Mouse (Mus musculus): ENCODE measurements around the gene Gm7173. TPM values are rescaled to one million over a fixed set of nuclear protein-coding genes. Genes with fewer than 3 reads are reported as not detected.
A peak's percentile ranks its signal among the peaks of the same experiment; 100 is the strongest.

Gm7173 gene
- under 1 TPM; 0.17 to 0.52 TPM for total RNA-seq (2021)

DNA sequence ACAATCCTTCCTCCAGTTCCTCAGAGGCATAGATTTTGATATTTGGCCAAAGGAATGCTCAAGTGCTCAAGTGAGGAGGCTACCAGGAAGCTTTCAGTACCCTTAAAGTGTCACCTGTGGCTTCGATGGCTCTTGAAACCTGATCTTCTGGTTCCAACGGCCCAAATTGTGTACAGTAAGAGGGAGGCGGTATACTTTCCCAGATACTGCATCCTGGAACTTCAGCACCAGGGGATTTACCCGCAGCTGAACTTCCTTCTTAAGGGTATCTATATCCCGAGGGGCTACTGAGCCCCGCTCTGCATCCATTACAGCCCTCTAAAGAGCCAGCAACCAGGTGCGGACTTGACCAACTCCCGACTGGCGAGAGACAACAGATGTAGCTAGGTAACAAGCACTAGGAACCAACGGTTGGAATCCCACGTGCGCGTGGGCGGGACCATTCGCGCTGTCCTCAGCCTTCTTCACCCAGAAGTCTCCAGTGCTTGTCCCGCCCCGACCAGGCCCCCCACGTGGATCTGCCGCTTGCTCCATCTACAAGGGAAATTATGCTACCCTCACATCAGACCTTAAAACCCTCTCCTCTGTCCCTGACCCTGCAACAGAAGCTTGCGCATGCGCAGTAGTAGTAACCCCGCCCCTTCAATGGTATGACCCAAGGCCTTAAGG, at the start of gene Gm7173:
Gm7173 (minus strand) TSS at position 309 of the 669 bp plus-strand sequence.
- DNase-seq, result peak; percentile 26 to 27
- intact Hi-C loops (cut with DNase I), result no loop called here

GRCm38 (mm10) chrX:79517646-79518016, 546 bp upstream of the Gm7173 start:
- intact Hi-C loops (cut with DNase I), result no loop called here
- no peak for DNase-seq

DNA sequence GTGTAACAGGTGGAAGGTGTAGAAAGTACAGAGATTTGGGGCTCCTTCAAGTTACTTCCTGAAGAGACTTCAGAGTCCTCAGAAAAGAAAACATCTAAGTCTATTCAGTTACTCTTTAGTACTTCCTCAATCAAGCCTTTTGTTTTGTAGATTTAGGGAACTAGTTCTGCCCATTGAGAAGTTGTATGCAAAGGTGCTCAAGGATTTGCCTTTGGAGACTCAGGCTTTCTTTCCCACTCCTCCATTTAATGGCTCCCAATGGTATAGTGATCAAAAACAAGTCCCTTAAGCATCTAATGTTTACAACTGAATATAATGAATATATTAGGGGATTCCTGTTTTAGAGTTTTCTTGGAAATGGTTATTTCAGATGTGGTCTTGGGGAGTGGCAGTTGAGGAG, 200.3 kb downstream of the Gm7173 start:
- intact Hi-C loops (cut with DNase I), result no loop called here
- DNase-seq, result no peak

Other genes with a start within 250 kb of the Gm7173 start
- not detected for gene Mageb16, start 154.2 kb upstream of the Gm7173 start, total RNA-seq (2021)